Mouse (Mus musculus): ENCODE measurements at regions not wholly inside any gene's neighbourhood (a gene's known extent, or its start where the extent isn't known, plus 50 kb on each side); places are given as distances from the start of the nearest gene placed in this dataset.

GRCm38 (mm10) chr2:123409075-123409474 is 644.0 kb downstream of the Sqor start:
- TF ChIP-seq CTCF (conservative IDR thresholded peaks at IDR 0.05 in 1 of 2, IDR thresholded peaks at IDR 0.05 in 1 of 2; ENCODE audit: low read depth in 2 of 2, low read length in 2 of 2) (no peak), KAT2A (IDR thresholded peaks at IDR 0.05; ENCODE audit: insufficient replicate concordance, low read length) (no peak), ZNF384 (IDR thresholded peaks at IDR 0.05; ENCODE audit: low read depth, low read length) (no peak), ETS1 (conservative IDR thresholded peaks at IDR 0.05; ENCODE audit: low read depth, low read length) (no peak), SIN3A (IDR thresholded peaks at IDR 0.05; ENCODE audit: low read length) (no peak), POLR2A (IDR thresholded peaks at IDR 0.05; ENCODE audit: low read depth, low read length) (no peak), USF1 (IDR thresholded peaks at IDR 0.05; ENCODE audit: low read depth, low read length) (no peak), ELF1 (IDR thresholded peaks at IDR 0.05; ENCODE audit: low read depth, low read length) (no peak), CHD2 (IDR thresholded peaks at IDR 0.05; ENCODE audit: low read length) (no peak), ZKSCAN1 (IDR thresholded peaks at IDR 0.05; ENCODE audit: borderline replicate concordance, low read depth, low read length) (no peak), EP300 (IDR thresholded peaks at IDR 0.05; ENCODE audit: low read length) (no peak), ZC3H11A (IDR thresholded peaks at IDR 0.05; ENCODE audit: low read depth, low read length) (no peak), RAD21 (IDR thresholded peaks at IDR 0.05; ENCODE audit: low read depth, low read length) (no peak), TCF12 (IDR thresholded peaks at IDR 0.05; ENCODE audit: low read depth, low read length) (no peak)
